Mouse (Mus musculus): ENCODE results near the gene Naaladl2.

Naaladl2 gene

GRCm38 (mm10) chr3:23928097-23928496 lies 1216.0 kb downstream of the Naaladl2 start:
- DNase-seq = no peak

- no peak for DNase-seq
Observed at GRCm38 (mm10) chr3:23907682-23908081, 1236.4 kb downstream of the Naaladl2 start.

GRCm38 (mm10) chr3:23865688-23866087 lies 1278.4 kb downstream of the Naaladl2 start:
- DNase-seq = no peak

GRCm38 (mm10) chr3:23857275-23857674 lies 1286.8 kb downstream of the Naaladl2 start:
- DNase-seq = no peak

GRCm38 (mm10) chr3:23817585-23817984 lies 1326.5 kb downstream of the Naaladl2 start:
- DNase-seq = peak; percentile 10 to 44

GRCm38 (mm10) chr3:23758746-23759145 lies 1385.3 kb downstream of the Naaladl2 start:
- DNase-seq = no peak

All from lung, postnatal 4 days (tissue).